Mouse (Mus musculus) MEL (cell line): ENCODE measurements at regions not wholly inside any gene's neighbourhood (a gene's known extent, or its start where the extent isn't known, plus 50 kb on each side); places are given as distances from the start of the nearest gene placed in this dataset.

Experiments
- CHD2 ChIP-seq: IDR thresholded peaks from 2 replicates; pipeline ENCODE4 v1.6.1; 2011; ENCODE audit warnings: low read length, improper control_type of control experiment
- CTCF ChIP-seq, 3 experiments: IDR thresholded peaks in 2 of 3; conservative IDR thresholded peaks in 1 of 3; 2 replicates each; pipeline ENCODE4 v1.5.1; 2011 to 2012; ENCODE audit warnings: low read length in 3 of 3, low read depth in 2 of 3, mild to moderate bottlenecking in 2 of 3, improper control_type of control experiment in 1 of 3, inconsistent platforms in 1 of 3, mixed read lengths in 1 of 3, moderate library complexity in 1 of 3; ENCODE audit not compliant: control insufficient read depth in 1 of 3, insufficient read depth in 1 of 3, poor library complexity in 1 of 3, severe bottlenecking in 1 of 3
- GABPA ChIP-seq: IDR thresholded peaks from 2 replicates; pipeline ENCODE4 v1.6.1; 2012; ENCODE audit warnings: low read depth, mild to moderate bottlenecking, inconsistent platforms, low read length, improper control_type of control experiment, moderate library complexity
- MYC ChIP-seq: IDR thresholded peaks from 2 replicates; pipeline ENCODE4 v1.6.1; 2011; ENCODE audit warnings: low read depth, mild to moderate bottlenecking, low read length, improper control_type of control experiment, moderate library complexity
- POLR2A ChIP-seq, 2 experiments: IDR thresholded peaks; 2 replicates each; pipeline ENCODE4 v1.6.1; 2011 to 2012; ENCODE audit warnings: low read length in 2 of 2, mild to moderate bottlenecking in 2 of 2, control low read depth in 1 of 2, improper control_type of control experiment in 1 of 2, low read depth in 1 of 2, moderate library complexity in 1 of 2; ENCODE audit not compliant: control insufficient read depth in 1 of 2, insufficient read depth in 1 of 2, poor library complexity in 1 of 2
- RCOR1 ChIP-seq: IDR thresholded peaks from 2 replicates; pipeline ENCODE4 v1.6.1; 2012; ENCODE audit warnings: low read depth, mild to moderate bottlenecking, inconsistent platforms, low read length, improper control_type of control experiment

GRCm38 (mm10) chr11:7434591-7434990, 220.9 kb upstream of the Igfbp3 start:
- no peak for TF ChIP-seq POLR2A (IDR thresholded peaks at IDR 0.05; ENCODE audit: control insufficient read depth in 1 of 2, insufficient read depth in 1 of 2, low read depth in 1 of 2, low read length in 2 of 2, poor library complexity in 1 of 2)
- TF ChIP-seq RCOR1: no peak
- no peak for TF ChIP-seq CHD2
- TF ChIP-seq CTCF (IDR thresholded peaks at IDR 0.05 in 2 of 3, conservative IDR thresholded peaks at IDR 0.05 in 1 of 3; ENCODE audit: control insufficient read depth in 1 of 3, insufficient read depth in 1 of 3, low read depth in 2 of 3, low read length in 3 of 3, poor library complexity in 1 of 3, severe bottlenecking in 1 of 3): no peak
- no peak for TF ChIP-seq MYC
- TF ChIP-seq GABPA: no peak
